33 mouse cellular contexts compared by ENCODE assay signal in genomic region chr1:134965430-134965829, GRCm38 (mm10).
"Had no signal": no experiment of that assay in that cellular context is flagged by ENCODE, and none has a peak within 500 bp of the region (broad histone marks: within the 10 kb centered on the region; RNA-seq: fewer than 3 reads in every experiment).

No protein-coding gene starts in this region.

- H3K27me3 ChIP-seq: heart, embryonic 12.5 days; heart, embryonic 13.5 days; heart, embryonic 15.5 days; intestine, embryonic 15.5 days had no signal

- H3K4me3 ChIP-seq: heart, embryonic 12.5 days; heart, embryonic 13.5 days; heart, embryonic 15.5 days; hindbrain, embryonic 10.5 days; hindbrain, embryonic 12.5 days; hindbrain, embryonic 13.5 days; hindbrain, embryonic 15.5 days; intestine, embryonic 15.5 days; kidney, embryonic 15.5 days; layer of hippocampus, adult 2 months; left cerebral cortex, adult 2 months had no signal

- H3K4me2 ChIP-seq: heart, embryonic 11.5 days; heart, embryonic 12.5 days; heart, embryonic 13.5 days; heart, embryonic 15.5 days; hindbrain, embryonic 12.5 days; hindbrain, embryonic 13.5 days; hindbrain, embryonic 14.5 days; hindbrain, embryonic 15.5 days; intestine, embryonic 15.5 days; kidney, embryonic 15.5 days had no signal

- H3K27ac ChIP-seq: heart, embryonic 13.5 days; heart, embryonic 15.5 days; hindbrain, embryonic 10.5 days; hindbrain, embryonic 12.5 days; hindbrain, embryonic 13.5 days; hindbrain, embryonic 14.5 days; hindbrain, embryonic 15.5 days; hindbrain, postnatal 0 days; intestine, embryonic 15.5 days; kidney, embryonic 15.5 days; kidney, postnatal 0 days; layer of hippocampus, adult 2 months; left cerebral cortex, adult 2 months had no signal

- ATAC-seq: hindbrain, embryonic 16.5 days; hindbrain, postnatal 0 days; inflammation-experienced regulatory T-cells, adult 6 months; intestine, embryonic 15.5 days; intestine, embryonic 16.5 days had no signal

- H3K9me3 ChIP-seq: heart, embryonic 12.5 days; heart, embryonic 13.5 days; heart, embryonic 15.5 days; hindbrain, embryonic 10.5 days; hindbrain, embryonic 12.5 days; hindbrain, embryonic 13.5 days; hindbrain, embryonic 15.5 days; intestine, embryonic 15.5 days; kidney, embryonic 15.5 days had no signal

- H3K9ac ChIP-seq: heart, embryonic 12.5 days; heart, embryonic 13.5 days; heart, embryonic 15.5 days; hindbrain, embryonic 12.5 days; hindbrain, embryonic 13.5 days; hindbrain, embryonic 14.5 days; hindbrain, embryonic 15.5 days; intestine, embryonic 15.5 days; kidney, embryonic 15.5 days had no signal

- DNase-seq: heart, postnatal 10 days; heart, postnatal 36 days; heart, postnatal 4 days; kidney, adult 11 months; kidney, adult 18-20 months; kidney, adult 2 months; kidney, adult 8-10 months; kidney, adult 9 months; kidney, postnatal 10 days; kidney, postnatal 14 days; kidney, postnatal 25 days; kidney, postnatal 36 days; kidney, postnatal 4 days; layer of hippocampus, adult 9-11 months; layer of hippocampus, postnatal 36 days had no signal
